Mouse (Mus musculus) kidney, postnatal 0 days (tissue): ENCODE results near the gene Bcat1. TPM values are rescaled to one million over a fixed set of nuclear protein-coding genes. Genes with fewer than 3 reads are reported as not detected.

Experiments used
- ATAC-seq: fragments of 200-750 bp; cut with Nextera tagmentation; replicated peaks from 2 replicates; pipeline ENCODE4 v1.8.0; 2017; ENCODE audit warnings: low read depth, moderate number of reproducible peaks, moderate TSS enrichment, moderate library complexity; ENCODE audit not compliant: low FRiP score
- DNase-seq: peaks from one replicate; pipeline ENCODE4 v3.0.0-alpha.2; 2016; ENCODE audit warnings: low spot score
- H3K27ac ChIP-seq: fragments of 300-500 bp; sonication (generic); 2 replicates; pipeline ENCODE4 v1.5.1; 2014; ENCODE audit warnings: mild to moderate bottlenecking
- H3K27me3 ChIP-seq: fragments of 300-500 bp; sonication (generic); 2 replicates; pipeline ENCODE4 v1.6.1; 2014; ENCODE audit warnings: low read length, mixed read lengths; ENCODE audit not compliant: insufficient read depth
- H3K36me3 ChIP-seq: fragments of 300-500 bp; sonication (generic); 2 replicates; pipeline ENCODE4 v1.6.1; 2014; ENCODE audit warnings: low read length, mixed read lengths; ENCODE audit not compliant: insufficient read depth
- H3K4me1 ChIP-seq: fragments of 300-500 bp; sonication (generic); replicated peaks from 2 replicates; pipeline ENCODE4 v1.6.1; 2014; ENCODE audit warnings: antibody characterized with exemption, low read length, mixed read lengths; ENCODE audit not compliant: insufficient read depth
- H3K4me2 ChIP-seq: fragments of 300-500 bp; sonication (generic); 2 replicates; pipeline ENCODE4 v1.6.1; 2014; ENCODE audit warnings: mild to moderate bottlenecking, low read length, moderate library complexity, mixed read lengths
- H3K4me3 ChIP-seq: fragments of 300-500 bp; sonication (generic); replicated peaks from 2 replicates; pipeline ENCODE4 v1.5.1; 2014; ENCODE audit warnings: low read depth, low read length
- H3K9ac ChIP-seq: fragments of 300-500 bp; sonication (generic); 2 replicates; pipeline ENCODE4 v1.6.1; 2014; ENCODE audit warnings: low read depth, low read length
- H3K9me3 ChIP-seq: fragments of 300-500 bp; sonication (generic); replicated peaks from 2 replicates; pipeline ENCODE4 v1.6.1; 2016; ENCODE audit warnings: low read length, inconsistent platforms, mixed read lengths
- CTCF ChIP-seq: IDR thresholded peaks from 2 replicates; pipeline ENCODE4 v1.5.1; 2016; ENCODE audit warnings: antibody characterized with exemption, low read depth, mild to moderate bottlenecking, moderate library complexity
- WGBS: fragments of 180-500 bp; shearing (Covaris S2); extraction: QIAGEN DNeasy Blood & Tissue Kit; methylation state at CpG from one replicate; pipeline ENCODE4 v1.1.7; 2014; 5-methylcytosine and 5-hydroxymethylcytosine counted together
- polyA plus RNA-seq: library from polyadenylated mRNA; unstranded; fragments of >200 nt; fragmentation: Nextera tagmentation; extraction: Ambion mirVana; gene quantifications from 2 replicates; pipeline ENCODE4 v1.2.1, GENCODE M21; 2015

The Bcat1 gene
- polyA plus RNA-seq: 5.8 TPM in 2 replicates

DNA sequence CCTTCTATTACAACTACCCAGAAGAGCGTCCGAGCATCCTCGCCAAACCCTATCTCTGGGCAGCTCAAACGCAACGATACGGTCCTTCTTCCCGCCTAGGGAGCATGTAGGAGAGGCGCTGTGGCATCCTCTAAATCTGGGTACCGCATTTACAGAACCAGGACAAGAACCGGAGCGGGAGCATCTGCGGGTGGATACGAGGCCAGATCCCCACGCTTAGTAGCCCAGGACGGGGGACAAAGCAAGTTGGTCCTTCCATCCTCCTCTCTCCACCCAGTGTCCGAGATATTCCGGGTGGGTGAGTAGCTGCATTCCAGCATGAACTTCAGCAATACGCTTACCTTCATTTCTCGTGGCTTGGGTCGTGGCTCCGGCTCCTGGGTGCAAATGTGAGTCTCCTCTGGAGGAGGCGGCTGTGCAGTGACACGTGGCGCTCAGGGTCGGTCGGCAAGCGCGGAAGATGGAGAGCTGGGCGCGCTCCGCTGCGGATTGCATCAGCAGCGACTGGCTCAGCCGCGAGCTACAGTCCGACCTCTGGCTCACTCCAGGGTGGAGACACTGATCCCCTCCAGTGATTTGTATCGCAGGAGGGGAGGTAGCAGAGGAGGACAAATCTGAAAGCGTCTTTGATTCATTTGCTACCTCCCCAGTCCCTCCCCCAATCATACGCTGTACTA is at the start of gene Bcat1:
TSS of gene Bcat1 (minus strand) at position 637 of the 677 bp plus-strand sequence.
- DNase-seq (peak; percentile 54), ATAC-seq (peak; percentile 83)
- WGBS: under 1% methylated on average over 39 of the region's 39 CpGs

DNA sequence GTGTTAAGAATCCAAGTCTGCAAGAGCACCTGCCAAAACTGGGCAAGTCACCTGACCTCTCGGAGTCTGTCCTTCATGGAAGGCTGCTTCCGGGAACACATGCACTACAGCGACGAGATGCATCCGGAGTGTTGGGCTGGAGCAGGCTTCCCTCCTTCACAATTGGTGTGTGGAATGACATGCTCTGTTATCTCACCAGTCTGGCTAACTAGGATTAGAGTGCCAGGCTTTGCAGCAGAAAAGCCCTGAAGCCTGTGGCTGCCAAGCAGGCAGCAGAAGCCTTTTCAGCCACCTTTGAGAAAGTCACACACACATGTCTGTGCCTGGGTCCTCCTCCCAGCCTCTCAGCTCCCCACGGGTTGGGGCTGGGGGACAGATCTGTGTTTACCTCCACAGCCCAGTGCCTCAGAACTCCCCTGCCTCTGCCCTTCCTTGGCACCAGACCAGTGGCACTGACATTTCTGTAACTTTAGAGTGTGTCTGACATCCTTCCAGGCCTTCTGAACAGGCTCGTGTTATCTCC is 49.7 kb upstream of the Bcat1 start:
- DNase-seq (peak; percentile 37), ATAC-seq (peak; percentile 56; the same call in 1 of the 2 replicates)
- H3K27me3 ChIP-seq: no peaks in the 10 kb centered on the region
- H3K4me3 ChIP-seq: no peak overlapping the region
- WGBS: 28% methylated on average over 7 of the region's 7 CpGs
- H3K36me3 ChIP-seq: no peaks in the 10 kb centered on the region
- H3K27ac ChIP-seq: no peak overlapping the region
- H3K9ac ChIP-seq: no peak overlapping the region
- TF ChIP-seq CTCF: no peak
- no peaks in the 10 kb centered on the region for H3K4me1 ChIP-seq
- no peak overlapping the region for H3K4me2 ChIP-seq
- no peaks in the 10 kb centered on the region for H3K9me3 ChIP-seq

More for the DNA sequence above, at the start of gene Bcat1:
- Histone ChIP-seq H3K9ac (no peak within 1 kb of the TSS), H3K27me3 (peaks cover 4% of the 10 kb centered on the region; the same call in 1 of the 2 replicates), H3K36me3 (no peaks in the 10 kb centered on the region), H3K4me2 (peak within 1 kb of the TSS; percentile 70), H3K9me3 (no peaks in the 10 kb centered on the region), H3K27ac (no peak within 1 kb of the TSS), H3K4me1 (no peaks in the 10 kb centered on the region), H3K4me3 (peak within 1 kb of the TSS; percentile 35)
- no peak for TF ChIP-seq CTCF

DNA sequence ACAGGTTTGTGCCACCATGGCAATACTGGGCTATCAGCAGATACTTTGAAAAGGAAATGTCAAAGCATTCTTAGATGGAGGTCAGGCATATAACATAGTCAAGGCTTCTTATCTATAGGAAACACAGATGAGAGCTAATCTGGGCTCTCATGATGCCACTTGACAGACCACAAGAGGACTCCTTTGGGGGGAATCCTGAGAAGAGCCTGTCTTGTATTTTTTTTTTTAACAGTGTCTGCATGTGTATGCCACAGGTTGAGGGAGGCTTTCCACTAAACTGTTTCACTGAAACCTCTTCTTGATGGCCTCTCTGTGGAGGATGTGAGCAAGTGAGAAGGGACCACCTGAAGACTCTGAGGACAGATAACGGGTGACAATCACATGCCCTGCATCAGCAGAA is 48.6 kb upstream of the Bcat1 start:
- TF ChIP-seq CTCF: no peak
- Histone ChIP-seq H3K9ac (no peak overlapping the region), H3K4me2 (no peak overlapping the region), H3K36me3 (no peaks in the 10 kb centered on the region), H3K27ac (no peak overlapping the region), H3K27me3 (no peaks in the 10 kb centered on the region), H3K4me3 (no peak overlapping the region), H3K9me3 (no peaks in the 10 kb centered on the region), H3K4me1 (no peaks in the 10 kb centered on the region)
- ATAC-seq: no peak
- no peak for DNase-seq
- WGBS: 88% methylated on average over 1 of the region's 1 CpGs

DNA sequence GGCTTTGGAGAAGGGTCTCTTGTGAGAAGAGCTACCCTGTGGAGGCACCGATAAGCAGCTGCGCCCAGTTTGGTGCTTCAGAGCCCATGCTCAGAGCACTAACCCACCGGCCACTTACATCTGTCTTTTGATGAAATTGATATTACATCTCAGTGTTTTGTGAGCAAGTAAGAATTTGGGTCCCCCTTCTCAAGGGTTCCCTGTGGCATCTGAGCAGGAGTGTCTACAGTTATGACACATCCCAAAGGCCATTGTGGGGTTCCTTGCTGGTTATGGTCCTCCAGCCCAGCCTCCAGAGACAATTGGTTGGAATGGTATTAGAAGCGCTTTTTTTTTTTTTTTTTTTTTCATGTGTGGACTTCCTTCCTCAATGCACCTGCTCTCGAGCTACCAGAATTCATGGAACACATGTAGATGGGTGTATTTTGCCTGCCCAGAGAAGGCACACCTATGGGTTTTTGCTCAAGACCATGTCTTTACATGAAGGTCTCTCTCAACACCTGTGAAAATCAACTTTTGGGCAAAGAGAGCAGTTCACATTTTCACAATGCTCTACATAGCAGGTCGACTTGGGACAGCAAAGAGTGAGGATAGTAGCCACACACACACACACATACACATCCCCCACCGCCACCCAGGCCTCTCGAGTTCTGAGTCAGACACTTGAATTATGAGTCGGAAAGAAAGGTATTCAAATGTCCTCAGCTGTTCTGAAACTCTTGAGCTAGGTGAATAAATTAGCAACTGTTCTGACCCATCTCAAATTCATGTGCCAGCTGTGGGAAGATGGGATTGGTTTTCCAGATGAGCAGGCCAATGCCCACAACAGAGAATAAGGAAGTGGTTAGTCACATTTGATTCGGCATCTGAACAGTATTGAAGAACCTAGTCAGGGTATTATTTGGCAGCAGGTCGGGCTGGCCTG is 47.4 kb upstream of the Bcat1 start:
- 68% methylated on average over 11 of the region's 11 CpGs for WGBS
- Histone ChIP-seq H3K27me3 (no peaks in the 10 kb centered on the region), H3K9ac (no peak overlapping the region), H3K27ac (no peak overlapping the region), H3K4me2 (no peak overlapping the region), H3K36me3 (no peaks in the 10 kb centered on the region), H3K9me3 (no peaks in the 10 kb centered on the region), H3K4me1 (no peaks in the 10 kb centered on the region), H3K4me3 (no peak overlapping the region)
- ATAC-seq: no peak
- TF ChIP-seq CTCF: no peak
- DNase-seq: no peak

DNA sequence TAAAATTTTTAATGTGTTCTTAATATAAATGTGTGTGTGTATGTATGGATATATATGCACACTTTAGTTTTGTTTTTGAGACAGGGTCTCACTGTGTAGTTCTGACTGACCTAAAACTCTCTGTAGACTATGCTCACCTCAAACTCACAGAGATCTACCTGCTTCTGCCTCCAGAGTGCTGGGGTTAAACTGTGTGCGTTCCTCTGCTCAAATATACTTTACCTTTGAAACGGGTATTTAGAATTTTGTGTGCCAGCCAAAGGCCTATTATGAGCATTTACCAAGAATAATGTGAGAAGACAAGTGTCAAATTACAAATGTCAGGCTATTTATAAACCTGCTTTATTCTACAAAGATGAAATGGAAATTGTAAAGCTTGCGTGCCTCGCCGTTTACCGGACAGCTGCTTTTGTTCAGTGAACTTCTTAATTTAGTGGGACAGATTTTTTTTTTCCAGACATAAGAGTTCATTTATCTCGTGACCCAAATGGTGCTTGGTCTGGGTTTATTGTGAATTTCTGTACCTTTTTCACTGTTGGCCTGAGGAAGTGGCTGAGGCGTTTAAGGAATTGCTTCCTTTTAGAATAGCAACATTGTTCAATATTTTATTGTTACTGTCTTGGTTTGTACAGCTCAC is 46.6 kb upstream of the Bcat1 start:
- Histone ChIP-seq H3K9ac (no peak overlapping the region), H3K4me1 (no peaks in the 10 kb centered on the region), H3K36me3 (no peaks in the 10 kb centered on the region), H3K4me3 (no peak overlapping the region), H3K27me3 (no peaks in the 10 kb centered on the region), H3K9me3 (no peaks in the 10 kb centered on the region), H3K27ac (no peak overlapping the region), H3K4me2 (no peak overlapping the region)
- DNase-seq (no peak), ATAC-seq (no peak)
- 53% methylated on average over 8 of the region's 8 CpGs for WGBS
- no peak for TF ChIP-seq CTCF
